Mouse (Mus musculus) urinary bladder, postnatal 36 days (tissue): ENCODE results near the gene Kcnip1.

Source experiments
- DNase-seq, 2 experiments: peaks; one replicate each; pipeline ENCODE4 v3.0.0; 2022; ENCODE audit warnings: low spot score in 2 of 2, mixed read lengths in 1 of 2

Kcnip1 gene

GRCm38 (mm10) chr11:33752431-33752873 lies 240.5 kb downstream of the Kcnip1 start:
- no peak for DNase-seq

- DNase-seq: no peak
Observed at GRCm38 (mm10) chr11:33751503-33751902, 241.4 kb downstream of the Kcnip1 start.

GRCm38 (mm10) chr11:33749979-33750378 lies 243.0 kb downstream of the Kcnip1 start:
- no peak for DNase-seq

GRCm38 (mm10) chr11:33749408-33749807 lies 243.5 kb downstream of the Kcnip1 start:
- no peak for DNase-seq

- no peak for DNase-seq
Observed at GRCm38 (mm10) chr11:33748754-33749153, 244.2 kb downstream of the Kcnip1 start.

- no peak for DNase-seq
Observed at GRCm38 (mm10) chr11:33747402-33747955, 245.5 kb downstream of the Kcnip1 start.

- DNase-seq: no peak
Observed at GRCm38 (mm10) chr11:33746402-33746801, 246.6 kb downstream of the Kcnip1 start.

GRCm38 (mm10) chr11:33745821-33746329 lies 247.1 kb downstream of the Kcnip1 start:
- no peak for DNase-seq

GRCm38 (mm10) chr11:33744429-33744828 lies 248.5 kb downstream of the Kcnip1 start:
- DNase-seq: peak; percentile 19 to 36

- no peak for DNase-seq
Observed at GRCm38 (mm10) chr11:33740187-33740586, 252.8 kb downstream of the Kcnip1 start.

GRCm38 (mm10) chr11:33736426-33736825 lies 256.5 kb downstream of the Kcnip1 start:
- no peak for DNase-seq

GRCm38 (mm10) chr11:33733269-33733668 lies 259.7 kb downstream of the Kcnip1 start:
- peak; percentile 28 to 46 for DNase-seq

- DNase-seq: no peak
Observed at GRCm38 (mm10) chr11:33732358-33732757, 260.6 kb downstream of the Kcnip1 start.

- peak; percentile 32 to 42 for DNase-seq
Observed at GRCm38 (mm10) chr11:33721297-33721696, 271.7 kb downstream of the Kcnip1 start.

- no peak for DNase-seq
Observed at GRCm38 (mm10) chr11:33706777-33707176, 286.2 kb downstream of the Kcnip1 start.

GRCm38 (mm10) chr11:33701958-33702459 lies 290.9 kb downstream of the Kcnip1 start:
- DNase-seq: no peak

- DNase-seq: no peak
Observed at GRCm38 (mm10) chr11:33701236-33701957, 291.6 kb downstream of the Kcnip1 start.

GRCm38 (mm10) chr11:33700725-33701124 lies 292.2 kb downstream of the Kcnip1 start:
- no peak for DNase-seq

GRCm38 (mm10) chr11:33690181-33690580 lies 302.8 kb downstream of the Kcnip1 start:
- DNase-seq: no peak

GRCm38 (mm10) chr11:33685904-33686303 lies 307.0 kb downstream of the Kcnip1 start:
- DNase-seq: no peak

GRCm38 (mm10) chr11:33680151-33680550 lies 312.8 kb downstream of the Kcnip1 start:
- peak; percentile 3 to 5 for DNase-seq

- DNase-seq: no peak
Observed at GRCm38 (mm10) chr11:33670105-33670965, 322.6 kb downstream of the Kcnip1 start.
